Mouse (Mus musculus) liver, postnatal 0 days (tissue): ENCODE measurements at regions not wholly inside any gene's neighbourhood (a gene's known extent, or its start where the extent isn't known, plus 50 kb on each side); places are given as distances from the start of the nearest gene placed in this dataset.

Experiments
- ATAC-seq: fragments of 200-750 bp; cut with Nextera tagmentation; 2 replicates; pipeline ENCODE4 v1.8.0; 2017; ENCODE audit warnings: mild to moderate bottlenecking, moderate library complexity
- DNase-seq: peaks from one replicate; pipeline ENCODE4 v3.0.0-alpha.2; 2016
- H3K27ac ChIP-seq: fragments of 300-500 bp; sonication (generic); 2 replicates; pipeline ENCODE4 v1.5.1; 2014; ENCODE audit warnings: antibody characterized with exemption, moderate library complexity, mild to moderate bottlenecking, low read depth
- H3K27me3 ChIP-seq: fragments of 300-500 bp; sonication (generic); 2 replicates; pipeline ENCODE4 v1.6.1; 2014; ENCODE audit warnings: low read length, control low read depth, mixed read lengths; ENCODE audit not compliant: insufficient read depth
- H3K36me3 ChIP-seq: fragments of 300-500 bp; sonication (generic); replicated peaks from 2 replicates; pipeline ENCODE4 v1.6.1; 2014; ENCODE audit warnings: mild to moderate bottlenecking, control low read depth, low read length, moderate library complexity, mixed read lengths; ENCODE audit not compliant: insufficient read depth
- H3K4me1 ChIP-seq: fragments of 300-500 bp; sonication (generic); 2 replicates; pipeline ENCODE4 v1.6.1; 2014; ENCODE audit warnings: antibody characterized with exemption, mild to moderate bottlenecking, control low read depth; ENCODE audit not compliant: insufficient read depth
- H3K4me2 ChIP-seq: fragments of 300-500 bp; sonication (generic); 2 replicates; pipeline ENCODE4 v1.6.1; 2014; ENCODE audit warnings: low read depth, mild to moderate bottlenecking, low read length, moderate library complexity, mixed read lengths
- H3K4me3 ChIP-seq: fragments of 300-500 bp; sonication (generic); 2 replicates; pipeline ENCODE4 v1.5.1; 2014; ENCODE audit warnings: low read depth, low read length
- H3K9ac ChIP-seq: fragments of 300-500 bp; sonication (generic); replicated peaks from 2 replicates; pipeline ENCODE4 v1.6.1; 2014; ENCODE audit warnings: mild to moderate bottlenecking, moderate library complexity
- H3K9me3 ChIP-seq: fragments of 300-500 bp; sonication (generic); 2 replicates; pipeline ENCODE4 v1.6.1; 2016; ENCODE audit warnings: mild to moderate bottlenecking, control low read depth, low read length, mixed read lengths
- CTCF ChIP-seq: sonication (generic); IDR thresholded peaks from 2 replicates; pipeline ENCODE4 v1.5.1; 2016; ENCODE audit warnings: antibody characterized with exemption, low read depth
- EP300 ChIP-seq: IDR thresholded peaks from 2 replicates; pipeline ENCODE4 v1.6.1; 2016; ENCODE audit warnings: antibody characterized with exemption, low read depth, mild to moderate bottlenecking
- WGBS: fragments of 180-500 bp; shearing (Covaris S2); extraction: QIAGEN DNeasy Blood & Tissue Kit; methylation state at CpG from one replicate; pipeline ENCODE4 v1.1.7; 2014; ENCODE audit not compliant: insufficient replicate concordance; 5-methylcytosine and 5-hydroxymethylcytosine counted together

DNA sequence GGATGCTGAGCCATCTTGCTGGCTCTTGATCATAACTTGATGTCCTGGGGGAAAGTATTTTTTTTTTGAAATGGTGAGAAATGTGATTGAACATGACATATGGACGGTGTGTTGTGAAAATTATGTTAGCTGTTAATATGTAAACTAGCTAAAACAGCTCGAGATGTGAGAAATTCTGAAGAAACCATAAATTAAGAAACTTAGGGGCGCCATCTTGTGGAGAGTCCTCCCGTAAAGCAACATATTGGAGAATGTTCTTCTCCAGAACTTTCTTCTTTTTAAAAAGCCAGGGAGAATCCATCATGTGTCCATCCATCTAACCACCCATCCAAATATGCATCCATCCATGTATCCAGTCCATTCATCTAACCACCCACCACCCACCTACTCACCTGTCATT, 158.7 kb upstream of the Eif4g2 start:
- H3K9ac ChIP-seq, result no peak overlapping the region
- no peak overlapping the region for H3K27ac ChIP-seq
- WGBS, result 31% methylated on average over 4 of the region's 4 CpGs
- DNase-seq (no peak), ATAC-seq (no peak)
- no peaks in the 10 kb centered on the region for H3K36me3 ChIP-seq
- TF ChIP-seq CTCF (peak; percentile 51), EP300 (no peak)
- H3K4me3 ChIP-seq, result no peak overlapping the region
- H3K9me3 ChIP-seq, result no peaks in the 10 kb centered on the region
- H3K4me1 ChIP-seq, result no peaks in the 10 kb centered on the region
- no peak overlapping the region for H3K4me2 ChIP-seq
- no peaks in the 10 kb centered on the region for H3K27me3 ChIP-seq

DNA sequence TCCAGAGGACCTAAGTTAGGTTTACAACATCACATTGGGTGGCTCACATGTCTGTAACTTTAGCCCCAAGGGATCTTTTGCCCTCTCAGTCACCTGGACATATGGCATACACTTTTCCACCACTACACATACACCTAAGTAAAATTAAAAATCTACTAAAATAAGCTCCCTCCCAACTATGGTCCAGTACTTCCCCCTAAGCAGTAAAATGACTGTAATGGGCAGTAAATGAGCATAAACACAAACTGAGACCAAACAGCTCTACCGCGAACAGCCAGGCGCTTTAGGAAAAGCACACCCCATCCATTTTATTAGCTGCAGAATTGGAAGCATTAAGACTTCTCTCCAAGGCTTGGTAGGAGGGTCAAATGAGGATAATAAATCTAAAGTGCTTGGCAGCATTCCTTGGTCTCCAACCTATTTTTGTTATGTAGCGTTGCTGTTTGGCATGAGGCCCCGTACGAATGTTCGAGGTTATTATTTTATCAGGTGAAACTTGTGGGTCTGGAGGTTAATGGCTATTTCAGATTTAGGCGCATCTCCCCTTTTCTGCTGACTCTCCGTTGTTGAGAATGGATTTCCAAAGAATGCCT, 157.5 kb upstream of the Eif4g2 start:
- no peak for DNase-seq
- 0 out of 2 replicates have a peak, but pooled peaks cover 2% of the 10 kb centered on the region for H3K9me3 ChIP-seq
- H3K27me3 ChIP-seq, result no peaks in the 10 kb centered on the region
- TF ChIP-seq CTCF (no peak), EP300 (no peak)
- H3K9ac ChIP-seq, result no peak overlapping the region
- H3K4me1 ChIP-seq, result no peaks in the 10 kb centered on the region
- no peak overlapping the region for H3K4me3 ChIP-seq
- ATAC-seq, result no peak
- H3K4me2 ChIP-seq, result no peak overlapping the region
- no peaks in the 10 kb centered on the region for H3K36me3 ChIP-seq
- H3K27ac ChIP-seq, result no peak overlapping the region
- 81% methylated on average over 9 of the region's 9 CpGs for whole genome bisulfite sequencing

DNA sequence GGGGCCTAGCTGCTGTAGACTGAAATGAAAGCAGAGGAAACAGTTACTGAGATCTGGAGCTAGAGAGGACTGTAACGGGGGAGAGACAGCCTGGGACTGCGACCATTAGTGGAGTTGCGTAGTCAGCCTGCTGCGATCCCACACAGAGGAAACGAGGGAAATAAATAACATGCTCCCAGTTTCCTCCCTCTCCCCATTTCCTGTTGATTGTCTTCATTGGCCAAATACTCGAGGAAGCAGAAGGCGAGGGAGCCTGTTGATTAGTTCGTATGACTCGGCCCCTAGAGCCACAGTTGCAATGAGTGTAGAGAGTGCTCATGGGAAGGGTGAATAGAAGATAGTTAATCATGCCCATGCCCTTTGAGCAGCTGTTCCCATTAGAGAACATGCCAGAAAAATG, 155.0 kb upstream of the Eif4g2 start:
- Histone ChIP-seq H3K4me2 (no peak overlapping the region), H3K4me3 (no peak overlapping the region), H3K9ac (no peak overlapping the region), H3K27me3 (no peaks in the 10 kb centered on the region), H3K4me1 (no peaks in the 10 kb centered on the region), H3K36me3 (no peaks in the 10 kb centered on the region), H3K27ac (peak overlapping the region; percentile 57; the same call in 1 of the 2 replicates), H3K9me3 (0 out of 2 replicates have a peak, but pooled peaks cover 2% of the 10 kb centered on the region)
- DNase-seq (no peak), ATAC-seq (peak; percentile 74)
- no peak for TF ChIP-seq EP300
- no peak for TF ChIP-seq CTCF
- WGBS, result 34% methylated on average over 9 of the region's 9 CpGs

DNA sequence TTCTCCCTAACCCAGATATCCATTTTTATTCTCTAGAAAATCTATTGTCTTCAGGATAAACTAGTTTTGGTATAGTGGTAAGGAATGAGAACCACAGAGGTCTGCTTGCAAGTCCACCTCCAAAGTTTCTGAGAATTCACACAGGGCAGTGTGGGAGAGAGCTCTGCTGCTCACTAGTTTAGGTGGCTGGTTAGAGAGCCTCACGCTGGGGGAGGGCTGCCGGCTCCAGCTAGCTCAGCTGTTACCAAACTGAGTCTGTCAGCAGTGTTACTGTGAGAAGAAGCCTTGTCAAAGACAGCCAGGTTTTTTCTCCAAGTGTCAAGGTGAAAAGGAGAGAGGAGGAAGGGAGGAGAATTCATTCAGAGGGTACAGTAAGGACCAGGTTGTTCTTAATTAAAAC, 147.8 kb upstream of the Eif4g2 start:
- H3K36me3 ChIP-seq, result no peaks in the 10 kb centered on the region
- H3K4me3 ChIP-seq, result no peak overlapping the region
- no peak for ATAC-seq
- no peak overlapping the region for H3K27ac ChIP-seq
- no peak for TF ChIP-seq CTCF
- no peak for TF ChIP-seq EP300
- no peak overlapping the region for H3K4me2 ChIP-seq
- H3K9me3 ChIP-seq, result 0 out of 2 replicates have a peak, but pooled peaks cover under 1% of the 10 kb centered on the region
- H3K4me1 ChIP-seq, result peaks cover 5% of the 10 kb centered on the region
- no peaks in the 10 kb centered on the region for H3K27me3 ChIP-seq
- DNase-seq, result no peak
- H3K9ac ChIP-seq, result no peak overlapping the region
- 59% methylated on average over 2 of the region's 2 CpGs for WGBS

DNA sequence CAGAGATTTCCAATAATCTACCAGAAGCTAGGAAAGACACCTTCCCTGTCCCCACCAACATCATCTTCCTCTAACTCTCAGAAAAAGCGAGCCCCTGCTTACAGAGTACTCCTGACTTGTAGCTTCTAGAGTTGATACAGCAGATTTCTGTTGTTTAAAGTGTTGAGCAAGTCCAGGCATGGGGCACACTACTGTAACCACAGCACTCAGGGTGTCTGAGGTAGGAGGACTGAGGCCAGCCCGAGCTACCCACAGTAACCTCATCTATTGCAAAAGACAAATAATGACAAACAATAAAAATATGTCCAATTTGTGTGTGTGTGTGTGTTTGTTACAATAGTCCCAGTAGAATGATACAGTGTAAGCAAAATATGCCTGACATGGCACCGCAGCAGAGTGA, 144.3 kb upstream of the Eif4g2 start:
- DNase-seq (no peak), ATAC-seq (peak; percentile 55; the same call in 1 of the 2 replicates)
- TF ChIP-seq CTCF (no peak), EP300 (no peak)
- no peaks in the 10 kb centered on the region for H3K9me3 ChIP-seq
- H3K4me3 ChIP-seq, result no peak overlapping the region
- H3K9ac ChIP-seq, result no peak overlapping the region
- no peak overlapping the region for H3K27ac ChIP-seq
- peaks cover 5% of the 10 kb centered on the region for H3K4me1 ChIP-seq
- WGBS, result 45% methylated on average over 3 of the region's 3 CpGs
- H3K27me3 ChIP-seq, result no peaks in the 10 kb centered on the region
- no peaks in the 10 kb centered on the region for H3K36me3 ChIP-seq
- no peak overlapping the region for H3K4me2 ChIP-seq

DNA sequence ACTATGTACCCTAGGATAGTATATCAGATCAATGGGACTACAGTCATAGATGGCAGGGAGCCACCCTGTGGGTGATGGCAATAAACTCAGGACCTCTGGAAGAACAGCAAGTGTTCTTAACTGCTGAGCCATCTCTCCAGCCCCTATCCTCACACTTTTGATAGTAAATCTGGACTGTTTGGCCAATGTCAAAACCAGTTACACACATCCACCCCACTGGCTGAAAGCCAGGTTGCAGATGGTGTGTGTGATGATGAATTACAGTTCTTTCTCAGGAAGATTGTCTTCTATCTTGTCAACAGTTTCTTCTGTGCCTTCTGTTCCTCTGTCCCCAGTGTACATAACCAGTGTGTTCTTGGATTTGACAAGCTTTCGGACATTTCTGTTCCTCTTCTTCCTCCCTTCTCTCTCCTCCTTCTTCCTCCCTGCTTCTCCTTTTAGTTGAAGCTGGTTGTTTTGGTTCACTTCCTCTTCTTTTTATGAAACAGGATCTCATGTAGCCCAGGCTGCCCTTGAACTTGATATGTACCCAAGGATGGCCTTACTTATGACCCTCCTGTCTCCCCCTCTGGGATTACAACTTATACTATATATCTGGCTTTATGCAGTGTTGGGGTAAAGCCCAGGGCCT, 143.3 kb upstream of the Eif4g2 start:
- Histone ChIP-seq H3K9me3 (no peaks in the 10 kb centered on the region), H3K4me1 (peaks cover 5% of the 10 kb centered on the region), H3K4me3 (no peak overlapping the region), H3K27ac (no peak overlapping the region), H3K36me3 (no peaks in the 10 kb centered on the region), H3K27me3 (no peaks in the 10 kb centered on the region), H3K9ac (no peak overlapping the region), H3K4me2 (no peak overlapping the region)
- DNase-seq (no peak), ATAC-seq (no peak)
- TF ChIP-seq CTCF, result no peak
- no peak for TF ChIP-seq EP300
- WGBS, result 44% methylated on average over 1 of the region's 1 CpGs
